Mouse (Mus musculus): ENCODE measurements around the gene Stim2. TPM values are rescaled to one million over a fixed set of nuclear protein-coding genes. Genes with fewer than 3 reads are reported as not detected.

Gene Stim2
- polyA plus RNA-seq, 1 experiment = 5.9 TPM

DNA sequence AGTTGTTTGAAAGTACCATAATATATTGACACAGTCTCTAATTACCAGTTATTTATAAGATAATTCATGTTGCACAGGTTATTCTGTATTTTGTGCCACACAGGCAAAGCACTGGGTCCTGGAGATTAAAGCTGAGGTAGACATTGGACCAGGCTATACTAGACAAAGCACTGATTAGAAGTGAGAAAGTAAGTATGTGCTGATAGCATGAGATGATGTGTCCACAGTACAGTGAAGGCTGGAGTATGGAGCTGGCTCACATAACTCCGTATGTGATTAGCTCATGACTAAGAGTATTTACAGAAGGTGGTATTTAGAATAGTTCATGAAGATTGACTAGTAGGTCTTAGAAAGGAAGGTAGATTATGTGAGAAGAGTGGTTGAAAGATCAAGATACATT, 81.7 kb downstream of the Stim2 start:
- Histone ChIP-seq H3K4me3 (ENCODE audit: control insufficient read depth, low read depth, low read length) (no peak overlapping the region), H3K27me3 (ENCODE audit: control insufficient read depth, insufficient read depth, low read length) (no peaks in the 10 kb centered on the region), H3K4me1 (ENCODE audit: control insufficient read depth, insufficient read depth, low read length) (no peaks in the 10 kb centered on the region), H3K27ac (ENCODE audit: control insufficient read depth, insufficient read depth, low read depth, low read length) (no peak overlapping the region), H3K36me3 (ENCODE audit: control insufficient read depth, insufficient read depth, low read length) (no peaks in the 10 kb centered on the region)
- TF ChIP-seq CTCF (IDR thresholded peaks at IDR 0.05; ENCODE audit: control insufficient read depth, insufficient read depth, insufficient replicate concordance, low read depth, low read length) (no peak), POLR2A (IDR thresholded peaks at IDR 0.05; ENCODE audit: control insufficient read depth, low read depth, low read length) (no peak)

DNA sequence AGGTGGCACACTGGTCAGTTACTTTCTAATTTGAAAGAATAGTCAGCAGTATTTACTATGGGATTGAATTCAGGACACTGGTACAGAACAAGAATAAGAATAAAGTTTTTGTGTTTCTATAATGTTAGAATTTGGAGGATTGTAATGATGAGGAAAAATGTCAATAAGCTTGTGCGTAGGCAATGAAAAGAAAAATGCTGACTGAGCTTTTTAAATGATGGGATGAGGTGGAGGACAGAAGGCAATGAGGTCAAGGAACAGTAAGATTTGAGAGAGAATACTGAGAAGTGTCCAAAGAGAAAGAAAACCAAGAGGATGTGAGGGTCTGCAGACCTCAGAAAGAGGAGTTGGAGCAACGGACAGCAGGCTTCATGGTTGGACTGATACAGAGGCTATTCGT, 89.6 kb downstream of the Stim2 start:
- no peak for TF ChIP-seq POLR2A (IDR thresholded peaks at IDR 0.05; ENCODE audit: control insufficient read depth, low read depth, low read length)
- no peak for TF ChIP-seq CTCF (IDR thresholded peaks at IDR 0.05; ENCODE audit: control insufficient read depth, insufficient read depth, insufficient replicate concordance, low read depth, low read length)
- H3K36me3 ChIP-seq (ENCODE audit: control insufficient read depth, insufficient read depth, low read length) = no peaks in the 10 kb centered on the region
- no peak overlapping the region for H3K4me3 ChIP-seq (ENCODE audit: control insufficient read depth, low read depth, low read length)
- no peaks in the 10 kb centered on the region for H3K4me1 ChIP-seq (ENCODE audit: control insufficient read depth, insufficient read depth, low read length)
- H3K27me3 ChIP-seq (ENCODE audit: control insufficient read depth, insufficient read depth, low read length) = no peaks in the 10 kb centered on the region
- no peak overlapping the region for H3K27ac ChIP-seq (ENCODE audit: control insufficient read depth, insufficient read depth, low read depth, low read length)

DNA sequence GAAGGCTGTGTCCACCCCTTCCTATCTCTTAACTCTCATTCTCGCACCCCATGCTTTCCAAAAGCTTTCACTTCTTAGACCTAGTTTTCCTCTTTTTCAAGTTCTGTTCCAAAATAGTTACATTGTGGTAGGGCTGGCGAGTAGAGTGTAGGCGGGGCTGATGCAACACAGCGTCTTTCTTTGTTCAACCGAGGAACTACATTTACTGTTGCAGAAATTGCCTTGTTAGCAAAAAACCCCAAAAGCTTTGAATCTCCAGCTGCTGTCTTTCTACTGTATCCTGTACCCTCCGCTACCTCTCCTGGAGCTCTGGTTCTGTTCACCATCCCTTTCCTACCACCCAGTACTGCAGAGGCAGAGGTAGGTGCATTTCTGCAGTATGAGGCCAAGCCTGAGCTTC, 99.9 kb downstream of the Stim2 start:
- Histone ChIP-seq H3K36me3 (ENCODE audit: control insufficient read depth, insufficient read depth, low read length) (no peaks in the 10 kb centered on the region), H3K4me1 (ENCODE audit: control insufficient read depth, insufficient read depth, low read length) (no peaks in the 10 kb centered on the region; the same call in 1 of the 2 replicates), H3K27me3 (ENCODE audit: control insufficient read depth, insufficient read depth, low read length) (no peaks in the 10 kb centered on the region), H3K27ac (ENCODE audit: control insufficient read depth, insufficient read depth, low read depth, low read length) (peak overlapping the region; percentile 51; the same call in 1 of the 2 replicates), H3K4me3 (ENCODE audit: control insufficient read depth, low read depth, low read length) (no peak overlapping the region)
- TF ChIP-seq POLR2A (IDR thresholded peaks at IDR 0.05; ENCODE audit: control insufficient read depth, low read depth, low read length) = no peak
- TF ChIP-seq CTCF (IDR thresholded peaks at IDR 0.05; ENCODE audit: control insufficient read depth, insufficient read depth, insufficient replicate concordance, low read depth, low read length) = no peak

DNA sequence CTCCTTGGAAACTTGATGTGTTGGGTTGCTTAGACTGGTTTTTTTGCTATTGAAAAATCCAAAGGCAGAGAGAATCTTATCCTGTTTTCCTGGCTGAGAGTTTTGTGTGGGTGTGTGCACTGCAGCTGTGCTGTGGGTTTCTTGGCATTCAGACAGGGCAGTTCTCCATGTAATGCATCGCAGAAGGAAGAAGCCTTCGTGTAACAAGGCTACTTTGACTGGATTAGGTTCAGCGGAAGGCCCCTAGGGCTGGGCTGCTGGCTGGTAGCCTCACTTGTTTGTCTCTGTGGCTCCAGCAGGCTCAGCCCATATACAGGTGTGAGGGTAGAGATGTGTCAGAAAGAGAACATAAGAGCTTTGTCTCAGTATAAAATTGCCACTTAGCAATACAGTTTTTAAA, 102.6 kb downstream of the Stim2 start:
- Histone ChIP-seq H3K27ac (ENCODE audit: control insufficient read depth, insufficient read depth, low read depth, low read length) (no peak overlapping the region), H3K36me3 (ENCODE audit: control insufficient read depth, insufficient read depth, low read length) (no peaks in the 10 kb centered on the region; the same call in 1 of the 2 replicates), H3K27me3 (ENCODE audit: control insufficient read depth, insufficient read depth, low read length) (no peaks in the 10 kb centered on the region), H3K4me3 (ENCODE audit: control insufficient read depth, low read depth, low read length) (no peak overlapping the region), H3K4me1 (ENCODE audit: control insufficient read depth, insufficient read depth, low read length) (no peaks in the 10 kb centered on the region; the same call in 1 of the 2 replicates)
- no peak for TF ChIP-seq CTCF (IDR thresholded peaks at IDR 0.05; ENCODE audit: control insufficient read depth, insufficient read depth, insufficient replicate concordance, low read depth, low read length)
- no peak for TF ChIP-seq POLR2A (IDR thresholded peaks at IDR 0.05; ENCODE audit: control insufficient read depth, low read depth, low read length)

DNA sequence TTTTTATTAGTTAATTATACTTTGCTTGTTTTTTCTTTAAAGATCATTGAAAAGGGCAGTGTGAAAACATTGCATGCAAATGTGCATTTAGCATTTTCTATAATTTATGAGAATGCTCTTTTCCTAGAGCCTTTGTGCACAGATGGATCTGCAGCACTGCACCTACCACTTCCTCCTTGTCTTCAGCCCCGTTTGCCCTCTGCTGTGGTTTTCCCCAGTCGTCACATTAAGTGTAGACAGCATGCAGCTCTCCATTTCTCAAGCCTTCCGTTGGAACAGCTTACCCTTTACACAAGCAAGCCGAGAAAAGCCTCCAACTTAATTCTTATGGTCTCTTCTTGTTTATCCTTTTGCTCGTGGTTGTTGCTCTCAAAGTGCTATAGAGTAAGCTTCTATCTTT, 103.0 kb downstream of the Stim2 start:
- no peaks in the 10 kb centered on the region; the same call in 1 of the 2 replicates for H3K36me3 ChIP-seq (ENCODE audit: control insufficient read depth, insufficient read depth, low read length)
- no peaks in the 10 kb centered on the region; the same call in 1 of the 2 replicates for H3K4me1 ChIP-seq (ENCODE audit: control insufficient read depth, insufficient read depth, low read length)
- no peaks in the 10 kb centered on the region for H3K27me3 ChIP-seq (ENCODE audit: control insufficient read depth, insufficient read depth, low read length)
- no peak overlapping the region for H3K27ac ChIP-seq (ENCODE audit: control insufficient read depth, insufficient read depth, low read depth, low read length)
- no peak for TF ChIP-seq CTCF (IDR thresholded peaks at IDR 0.05; ENCODE audit: control insufficient read depth, insufficient read depth, insufficient replicate concordance, low read depth, low read length)
- no peak for TF ChIP-seq POLR2A (IDR thresholded peaks at IDR 0.05; ENCODE audit: control insufficient read depth, low read depth, low read length)
- H3K4me3 ChIP-seq (ENCODE audit: control insufficient read depth, low read depth, low read length) = no peak overlapping the region

DNA sequence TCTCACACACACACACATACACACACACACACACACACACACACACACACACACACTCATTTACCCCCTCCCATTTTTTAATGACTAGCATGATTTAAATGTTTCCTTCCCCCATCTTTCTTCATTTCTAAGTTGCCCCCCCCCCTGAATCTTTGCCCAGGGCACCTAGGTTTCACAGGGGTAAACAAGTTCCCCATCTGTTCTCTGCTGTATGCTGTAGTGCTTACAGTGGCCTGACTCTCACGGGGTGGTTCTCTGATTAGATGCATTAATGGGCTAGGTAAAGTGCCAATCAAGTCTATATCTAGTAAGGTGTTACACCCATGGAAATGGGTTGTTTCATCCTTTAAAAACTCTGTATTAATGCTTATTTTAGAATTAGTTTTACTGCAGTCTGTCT, 103.7 kb downstream of the Stim2 start:
- Histone ChIP-seq H3K36me3 (ENCODE audit: control insufficient read depth, insufficient read depth, low read length) (no peaks in the 10 kb centered on the region; the same call in 1 of the 2 replicates), H3K27ac (ENCODE audit: control insufficient read depth, insufficient read depth, low read depth, low read length) (no peak overlapping the region), H3K4me3 (ENCODE audit: control insufficient read depth, low read depth, low read length) (no peak overlapping the region), H3K4me1 (ENCODE audit: control insufficient read depth, insufficient read depth, low read length) (no peaks in the 10 kb centered on the region; the same call in 1 of the 2 replicates), H3K27me3 (ENCODE audit: control insufficient read depth, insufficient read depth, low read length) (no peaks in the 10 kb centered on the region)
- no peak for TF ChIP-seq CTCF (IDR thresholded peaks at IDR 0.05; ENCODE audit: control insufficient read depth, insufficient read depth, insufficient replicate concordance, low read depth, low read length)
- TF ChIP-seq POLR2A (IDR thresholded peaks at IDR 0.05; ENCODE audit: control insufficient read depth, low read depth, low read length) = no peak

DNA sequence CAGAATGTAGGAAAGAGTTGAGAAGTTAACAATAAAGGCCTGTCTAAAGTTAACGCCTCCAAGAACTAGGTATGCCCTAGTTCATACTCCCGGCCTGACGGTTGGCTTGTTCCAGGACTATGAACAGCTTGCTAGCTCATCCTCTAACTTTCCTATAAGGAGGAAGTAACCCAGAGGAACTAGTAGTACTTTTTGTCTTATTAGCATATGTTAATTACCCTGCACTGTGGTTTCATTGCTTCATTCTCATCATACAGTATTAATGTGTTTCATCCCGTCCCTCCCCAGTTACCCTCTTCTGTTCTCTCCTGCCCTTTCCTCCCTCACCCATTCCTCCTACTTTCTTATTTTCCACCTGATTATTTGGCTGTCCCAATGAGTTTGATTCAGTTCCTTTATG, 108.4 kb downstream of the Stim2 start:
- H3K27ac ChIP-seq (ENCODE audit: control insufficient read depth, insufficient read depth, low read depth, low read length) = no peak overlapping the region
- no peaks in the 10 kb centered on the region; the same call in 1 of the 2 replicates for H3K36me3 ChIP-seq (ENCODE audit: control insufficient read depth, insufficient read depth, low read length)
- H3K4me1 ChIP-seq (ENCODE audit: control insufficient read depth, insufficient read depth, low read length) = no peaks in the 10 kb centered on the region
- H3K4me3 ChIP-seq (ENCODE audit: control insufficient read depth, low read depth, low read length) = no peak overlapping the region
- TF ChIP-seq CTCF (IDR thresholded peaks at IDR 0.05; ENCODE audit: control insufficient read depth, insufficient read depth, insufficient replicate concordance, low read depth, low read length) (no peak), POLR2A (IDR thresholded peaks at IDR 0.05; ENCODE audit: control insufficient read depth, low read depth, low read length) (no peak)
- H3K27me3 ChIP-seq (ENCODE audit: control insufficient read depth, insufficient read depth, low read length) = no peaks in the 10 kb centered on the region

DNA sequence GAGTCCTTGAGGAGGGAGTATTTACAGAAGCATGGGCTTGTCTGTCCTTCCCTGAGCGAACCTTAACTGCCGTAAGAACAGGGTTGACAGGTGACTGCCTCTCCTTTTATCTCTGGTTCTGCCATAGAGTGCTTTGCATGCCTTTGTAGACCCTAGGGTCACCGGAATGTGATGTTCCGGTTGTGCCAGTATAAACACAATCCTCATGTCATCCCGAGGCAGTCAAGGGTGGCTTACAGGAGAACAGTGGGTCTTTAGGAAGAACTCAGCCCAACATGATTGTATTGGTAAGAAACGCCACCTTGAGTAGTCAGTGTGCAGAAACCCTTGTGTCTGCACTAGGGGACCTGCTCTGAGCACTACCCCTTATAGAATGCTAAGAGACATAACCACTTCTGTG, 108.8 kb downstream of the Stim2 start:
- Histone ChIP-seq H3K27me3 (ENCODE audit: control insufficient read depth, insufficient read depth, low read length) (no peaks in the 10 kb centered on the region), H3K36me3 (ENCODE audit: control insufficient read depth, insufficient read depth, low read length) (no peaks in the 10 kb centered on the region; the same call in 1 of the 2 replicates), H3K4me1 (ENCODE audit: control insufficient read depth, insufficient read depth, low read length) (no peaks in the 10 kb centered on the region), H3K27ac (ENCODE audit: control insufficient read depth, insufficient read depth, low read depth, low read length) (no peak overlapping the region), H3K4me3 (ENCODE audit: control insufficient read depth, low read depth, low read length) (no peak overlapping the region)
- TF ChIP-seq CTCF (IDR thresholded peaks at IDR 0.05; ENCODE audit: control insufficient read depth, insufficient read depth, insufficient replicate concordance, low read depth, low read length) (no peak), POLR2A (IDR thresholded peaks at IDR 0.05; ENCODE audit: control insufficient read depth, low read depth, low read length) (no peak)

All from testis, adult 2 months (tissue).